Mouse (Mus musculus) cerebellum, adult 2 months (tissue): Measurements from ENCODE around the gene Dazap1.

Experiments
- CTCF ChIP-seq: fragments of 200-500 bp; IDR thresholded peaks from 2 replicates; pipeline ENCODE4 v1.5.1; 2011; ENCODE audit warnings: low read depth, mild to moderate bottlenecking, control low read depth, low read length, moderate library complexity, borderline replicate concordance; ENCODE audit not compliant: insufficient read depth
- POLR2A ChIP-seq: fragments of 200-500 bp; IDR thresholded peaks from 2 replicates; pipeline ENCODE4 v1.6.1; 2011; ENCODE audit warnings: low read length, control low read depth, borderline replicate concordance; ENCODE audit not compliant: insufficient read depth

DNA sequence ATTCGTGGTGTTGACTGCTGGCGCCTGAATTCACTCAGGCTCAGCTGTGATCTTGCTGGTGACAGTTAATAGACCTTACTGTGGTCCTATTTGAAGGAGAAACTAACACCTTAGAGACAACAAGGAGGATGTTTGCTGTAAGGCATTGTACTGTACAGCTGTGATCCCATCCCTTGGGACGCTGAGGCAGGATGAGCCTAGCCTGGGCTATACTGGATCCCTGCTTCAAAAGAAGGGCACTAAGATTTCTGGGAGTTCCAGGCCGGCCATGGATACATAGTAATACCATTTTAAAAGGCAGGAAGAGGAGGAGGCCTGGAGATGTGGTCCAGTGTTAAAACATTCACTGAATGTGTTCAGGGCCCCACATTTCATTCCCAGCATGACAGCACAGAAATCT, 10.7 kb upstream of the Dazap1 start:
- TF ChIP-seq POLR2A (no peak), CTCF (no peak)
